Mouse (Mus musculus) thymus, adult 2 months (tissue): ENCODE data around the gene Boc.

Experiments
- CTCF ChIP-seq: fragments of 200-500 bp; IDR thresholded peaks from 2 replicates; pipeline ENCODE4 v1.5.1; 2012; ENCODE audit warnings: mild to moderate bottlenecking, control low read depth, low read length, moderate library complexity, borderline replicate concordance; ENCODE audit not compliant: control insufficient read depth, poor library complexity, insufficient read depth; ENCODE audit errors: extremely low read depth
- POLR2A ChIP-seq: fragments of 200-500 bp; IDR thresholded peaks from 2 replicates; pipeline ENCODE4 v1.6.1; 2012; ENCODE audit warnings: mild to moderate bottlenecking, low read length, control low read depth, moderate library complexity; ENCODE audit not compliant: control insufficient read depth, poor library complexity, insufficient read depth; ENCODE audit errors: extremely low read depth

- TF ChIP-seq CTCF (no peak), POLR2A (no peak)
These were observed 3.4 kb upstream of the Boc start for GRCm38 (mm10) chr16:44562061-44562460.
